Mouse (Mus musculus) stomach, embryonic 16.5 days (tissue): ENCODE results near the gene Hectd4. TPM values are rescaled to one million over a fixed set of nuclear protein-coding genes. Genes with fewer than 3 reads are reported as not detected.

Experiments
- ATAC-seq: fragments of 200-750 bp; cut with Nextera tagmentation; 2 replicates; pipeline ENCODE4 v1.8.0; 2017; ENCODE audit warnings: moderate number of reproducible peaks, moderate TSS enrichment; ENCODE audit not compliant: insufficient read depth, low FRiP score
- H3K27ac ChIP-seq: fragments of 300-500 bp; sonication (generic); 2 replicates; pipeline ENCODE4 v1.5.1; 2014; ENCODE audit warnings: low read length
- H3K27me3 ChIP-seq: fragments of 300-500 bp; sonication (generic); 2 replicates; pipeline ENCODE4 v1.6.1; 2014; ENCODE audit warnings: low read length, control low read depth, mixed read lengths; ENCODE audit not compliant: control insufficient read depth, insufficient read depth
- H3K36me3 ChIP-seq: fragments of 300-500 bp; sonication (generic); 2 replicates; pipeline ENCODE4 v1.6.1; 2014; ENCODE audit warnings: low read length; ENCODE audit not compliant: control insufficient read depth, insufficient read depth
- H3K4me1 ChIP-seq: fragments of 300-500 bp; sonication (generic); 2 replicates; pipeline ENCODE4 v1.6.1; 2014; ENCODE audit warnings: low read length, control low read depth, mixed read lengths; ENCODE audit not compliant: control insufficient read depth, insufficient read depth
- H3K4me2 ChIP-seq: fragments of 300-500 bp; sonication (generic); 2 replicates; pipeline ENCODE4 v1.6.1; 2014; ENCODE audit warnings: low read depth, low read length, mixed read lengths
- H3K4me3 ChIP-seq: fragments of 300-500 bp; sonication (generic); replicated peaks from 2 replicates; pipeline ENCODE4 v1.5.1; 2014; ENCODE audit warnings: mild to moderate bottlenecking, low read length
- H3K9ac ChIP-seq: fragments of 300-500 bp; sonication (generic); 2 replicates; pipeline ENCODE4 v1.6.1; 2014; ENCODE audit warnings: low read length
- H3K9me3 ChIP-seq: fragments of 300-500 bp; sonication (generic); replicated peaks from 2 replicates; pipeline ENCODE4 v1.6.1; 2016; ENCODE audit warnings: low read length, control low read depth; ENCODE audit not compliant: control insufficient read depth
- WGBS: fragments of 180-500 bp; shearing (Covaris S2); extraction: QIAGEN DNeasy Blood & Tissue Kit; methylation state at CpG from one replicate; pipeline ENCODE4 v1.1.7; 2014; 5-methylcytosine and 5-hydroxymethylcytosine counted together
- polyA plus RNA-seq: library from polyadenylated mRNA; unstranded; fragments of >200 nt; fragmentation: Nextera tagmentation; extraction: Ambion mirVana; gene quantifications from 2 replicates; pipeline ENCODE4 v1.2.1, GENCODE M21; 2015

Hectd4 gene
- polyA plus RNA-seq, 1 experiment from 2014 or later, result 4.1 TPM

DNA sequence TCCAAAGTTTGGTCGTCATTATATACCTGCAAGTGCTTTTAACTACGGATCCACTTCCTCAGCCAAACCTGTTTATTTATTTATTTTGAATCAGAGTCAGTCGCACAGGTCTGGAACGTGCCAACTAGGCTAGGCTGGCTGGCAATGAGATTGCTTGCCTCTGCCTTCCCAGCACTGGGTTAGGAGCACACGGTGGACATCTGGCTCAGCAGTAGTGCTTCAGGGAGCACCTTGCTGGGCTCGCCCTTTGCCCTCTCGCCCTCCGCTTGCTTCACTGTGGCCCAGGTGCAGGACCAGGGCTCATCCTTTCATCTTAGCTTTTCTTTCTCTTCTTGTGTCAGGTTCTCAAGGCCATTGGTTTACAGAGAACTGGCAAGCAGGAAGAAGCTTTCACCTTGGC is 187.8 kb downstream of the Hectd4 start:
- no peaks in the 10 kb centered on the region for H3K27me3 ChIP-seq
- 87% methylated on average over 8 of the region's 8 CpGs for WGBS
- no peak overlapping the region for H3K9ac ChIP-seq
- ATAC-seq, result no peak
- no peak overlapping the region for H3K4me2 ChIP-seq
- H3K4me3 ChIP-seq, result no peak overlapping the region
- H3K9me3 ChIP-seq, result no peaks in the 10 kb centered on the region
- H3K36me3 ChIP-seq, result peaks cover 14% of the 10 kb centered on the region; the same call in 1 of the 2 replicates
- no peaks in the 10 kb centered on the region for H3K4me1 ChIP-seq
- no peak overlapping the region for H3K27ac ChIP-seq

GRCm38 (mm10) chr5:121410975-121411374 is 191.0 kb downstream of the Hectd4 start:
- H3K4me3 ChIP-seq, result no peak overlapping the region
- H3K27ac ChIP-seq, result no peak overlapping the region
- peaks cover 18% of the 10 kb centered on the region for H3K36me3 ChIP-seq
- no peak overlapping the region for H3K9ac ChIP-seq
- no peak for ATAC-seq
- 86% methylated on average over 4 of the region's 4 CpGs for WGBS
- H3K4me1 ChIP-seq, result no peaks in the 10 kb centered on the region
- no peak overlapping the region for H3K4me2 ChIP-seq
- H3K27me3 ChIP-seq, result no peaks in the 10 kb centered on the region
- no peaks in the 10 kb centered on the region for H3K9me3 ChIP-seq

Other genes with a start within 250 kb of the Hectd4 start
- gene Rph3a, start 210.1 kb upstream of the Hectd4 start, polyA plus RNA-seq, result 0.06 and 0.26 TPM in 2 replicates
- 14.4 and 14.7 TPM in 2 replicates for gene Ptpn11, start 28.8 kb upstream of the Hectd4 start, polyA plus RNA-seq
- gene Rpl6, start 15.7 kb upstream of the Hectd4 start, polyA plus RNA-seq, result 510 and 591 TPM in 2 replicates
- 74.7 and 77.1 TPM in 2 replicates for gene Trafd1, start 165.4 kb downstream of the Hectd4 start, polyA plus RNA-seq
- gene Naa25, start 177.7 kb downstream of the Hectd4 start, polyA plus RNA-seq, result 43.4 and 45.8 TPM in 2 replicates
- gene Tmem116, start 231.7 kb downstream of the Hectd4 start, polyA plus RNA-seq, result 3.5 and 4.5 TPM in 2 replicates
- gene Erp29, start 232.3 kb downstream of the Hectd4 start, polyA plus RNA-seq, result 185 and 207 TPM in 2 replicates